Mouse (Mus musculus): ENCODE data around the gene Rtn4rl2.

- TF ChIP-seq USF1 (IDR thresholded peaks at IDR 0.05; ENCODE audit: low read depth) (no peak), POLR2A (IDR thresholded peaks at IDR 0.05; ENCODE audit: insufficient read length, low read depth) (no peak), MAX (IDR thresholded peaks at IDR 0.05; ENCODE audit: low read depth) (no peak), REST (IDR thresholded peaks at IDR 0.05; ENCODE audit: insufficient read depth, insufficient read length) (no peak), TCF12 (IDR thresholded peaks at IDR 0.05; ENCODE audit: insufficient read depth, poor library complexity, severe bottlenecking) (no peak), CEBPB (IDR thresholded peaks at IDR 0.05; ENCODE audit: insufficient read depth, poor library complexity, severe bottlenecking) (no peak), TCF3 (IDR thresholded peaks at IDR 0.05; ENCODE audit: insufficient read length, low read depth) (no peak), SRF (IDR thresholded peaks at IDR 0.05; ENCODE audit: control insufficient read depth, insufficient read length, low read depth) (no peak)
Observed at GRCm38 (mm10) chr2:84823237-84823636, 63.3 kb downstream of the Rtn4rl2 start.

Measured in myocyte (in vitro differentiated cells).